Mouse (Mus musculus) heart, adult 2 months (tissue): ENCODE measurements at regions not wholly inside any gene's neighbourhood (a gene's known extent, or its start where the extent isn't known, plus 50 kb on each side); places are given as distances from the start of the nearest gene placed in this dataset.

Experiments used
- CTCF ChIP-seq: fragments of 200-600 bp; IDR thresholded peaks from 2 replicates; pipeline ENCODE4 v1.8.1; 2022; ENCODE audit warnings: antibody characterized with exemption, mild to moderate bottlenecking, moderate library complexity
- EP300 ChIP-seq: fragments of 200-500 bp; IDR thresholded peaks from 2 replicates; pipeline ENCODE4 v1.6.1; 2011; ENCODE audit warnings: low read depth, low read length, control low read depth; ENCODE audit not compliant: insufficient read depth
- POLR2A ChIP-seq: fragments of 200-500 bp; IDR thresholded peaks from 2 replicates; pipeline ENCODE4 v1.6.1; 2011; ENCODE audit warnings: mild to moderate bottlenecking, low read depth, low read length, control low read depth; ENCODE audit not compliant: insufficient read depth

- TF ChIP-seq CTCF: no peak
- no peak for TF ChIP-seq EP300
- no peak for TF ChIP-seq POLR2A
These were observed 123.8 kb upstream of the Far2 start for GRCm38 (mm10) chr6:147923246-147923645.
